Mouse (Mus musculus) layer of hippocampus, adult 18-20 months (tissue): ENCODE data around the gene Jade2. TPM values are rescaled to one million over a fixed set of nuclear protein-coding genes. Genes with fewer than 3 reads are reported as not detected.

Experiments used
- DNase-seq, 2 experiments: peaks; one replicate each; pipeline ENCODE4 v3.0.0; 2022; ENCODE audit warnings: low spot score in 2 of 2
- long read RNA-seq: library from polyadenylated mRNA; stranded (forward); transcript quantifications from one replicate; pipeline ENCODE4 v2.0.0, GENCODE M21; 2021
- total RNA-seq, 2 experiments: library from RNA; stranded (reverse); gene quantifications; 2 replicates each; pipeline ENCODE4 v1.2.3; 2021

Gene Jade2
- total RNA-seq: 10 to 100 TPM; 54.5 to 60.0 TPM
- long read RNA-seq, full-length matches to known transcripts: 2 of 19 reads
- long read RNA-seq, partial matches to known transcripts: 12 of 19 reads
- long read RNA-seq, other reads (novel, unspliced or antisense): 5 of 19 reads

GRCm38 (mm10) chr11:51857081-51857671, at the start of gene Jade2:
TSS of gene Jade2 (minus strand) at chr11:51857653.
- DNase-seq: peak; percentile 29 to 66

DNA sequence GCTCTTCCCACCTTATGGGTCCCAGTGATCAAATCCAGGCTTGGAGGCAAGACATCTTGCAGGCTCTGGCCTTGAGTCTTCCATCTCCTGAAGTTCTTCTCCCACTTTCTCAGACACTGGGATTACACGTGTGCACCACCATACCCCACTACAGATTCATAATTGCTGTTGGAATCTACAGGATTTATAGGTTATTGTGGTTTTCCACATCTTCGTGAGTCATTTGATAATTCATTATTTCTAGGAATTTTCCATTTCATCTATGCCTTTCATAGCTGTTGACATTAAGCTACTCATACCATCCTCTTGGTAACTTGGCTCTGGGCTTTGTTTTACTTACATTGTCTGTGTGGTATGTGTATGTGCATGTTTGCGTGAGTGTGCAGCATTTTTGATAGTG, 46.8 kb upstream of the Jade2 start:
- no peak for DNase-seq

- no peak for DNase-seq
Measured at GRCm38 (mm10) chr11:51899691-51900090, 42.2 kb upstream of the Jade2 start.

DNA sequence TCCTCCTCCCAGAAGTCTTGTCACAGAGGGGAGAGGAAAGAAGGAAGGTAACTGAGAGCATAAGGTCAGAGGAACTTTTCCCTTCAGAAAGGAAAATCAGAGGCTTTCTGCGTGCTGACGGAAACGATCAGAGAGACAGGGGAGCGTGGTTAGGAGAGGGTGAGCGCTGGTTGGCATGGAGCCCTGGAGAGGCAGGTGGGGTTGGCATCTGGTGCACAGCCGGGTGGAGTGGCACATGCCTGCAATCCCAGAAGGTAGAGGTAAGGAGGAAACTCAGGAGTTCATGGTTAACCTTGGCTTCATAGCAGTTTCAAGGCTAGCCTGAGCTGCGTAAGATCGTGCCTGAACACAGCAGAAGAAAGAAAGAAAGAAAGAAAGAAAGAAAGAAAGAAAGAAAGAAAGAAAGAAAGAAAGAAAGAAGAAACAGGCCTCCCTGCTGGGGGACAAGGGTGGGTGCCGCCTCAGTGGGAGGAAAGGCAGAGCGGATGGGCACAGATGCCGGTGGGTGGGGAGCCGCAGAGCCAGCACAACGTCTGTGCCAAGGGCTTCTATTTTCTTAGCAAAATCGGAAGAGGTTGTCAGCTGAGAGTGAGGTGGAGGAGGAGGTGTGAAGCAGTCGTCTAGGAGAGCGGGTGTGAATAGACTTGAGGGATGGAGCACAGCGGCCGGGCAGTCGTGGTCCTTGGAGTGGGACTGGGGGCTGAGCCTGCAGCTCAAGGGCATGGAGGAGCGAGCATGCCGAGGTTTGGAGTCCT, 41.0 kb upstream of the Jade2 start:
- DNase-seq: peak; percentile 74 to 83

DNA sequence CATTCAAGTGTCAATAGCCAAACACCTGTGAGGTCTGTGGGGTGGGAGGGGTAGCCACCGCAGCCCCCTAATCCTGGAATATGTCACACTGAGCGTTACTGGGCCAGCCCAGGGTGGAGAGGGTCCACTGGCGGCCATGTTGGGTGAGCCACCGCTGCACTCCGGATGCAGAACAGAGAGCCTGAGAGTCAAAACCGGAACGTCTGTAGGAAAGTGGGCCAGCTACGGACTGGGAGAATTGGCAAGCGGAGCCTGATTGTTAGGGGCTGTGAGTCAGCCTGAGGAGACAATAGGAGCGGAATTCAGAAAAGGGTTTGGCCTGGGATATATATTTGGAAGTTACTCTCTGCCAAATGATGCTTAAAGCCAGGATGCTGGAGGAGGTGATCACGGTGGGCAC, 39.9 kb upstream of the Jade2 start:
- peak in 1 of 2 experiments; percentile 39 for DNase-seq

DNA sequence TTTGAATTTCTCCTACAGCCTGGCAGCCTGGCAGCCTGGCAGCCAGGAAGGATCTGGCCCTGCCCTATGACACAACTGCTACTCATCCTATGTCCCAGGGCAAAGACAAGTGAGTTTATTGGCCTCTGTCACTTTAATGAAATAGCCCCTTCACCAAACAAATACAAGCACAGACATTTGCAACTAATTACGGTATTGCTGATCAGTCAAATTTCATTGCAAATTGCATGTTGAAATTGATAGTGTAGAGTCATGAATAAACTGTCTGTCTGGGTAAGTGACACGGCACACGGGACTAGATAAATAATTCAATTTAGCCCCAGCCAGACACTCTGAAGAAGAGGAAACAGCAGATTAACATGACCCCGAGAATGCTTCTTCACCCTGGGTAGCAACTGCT, 38.6 kb upstream of the Jade2 start:
- no peak for DNase-seq

GRCm38 (mm10) chr11:51885681-51886080, 28.2 kb upstream of the Jade2 start:
- DNase-seq: peak in 1 of 2 experiments; percentile 16

GRCm38 (mm10) chr11:51884092-51884491, 26.6 kb upstream of the Jade2 start:
- DNase-seq: no peak

- no peak for DNase-seq
Measured at GRCm38 (mm10) chr11:51883670-51884069, 26.2 kb upstream of the Jade2 start.

DNA sequence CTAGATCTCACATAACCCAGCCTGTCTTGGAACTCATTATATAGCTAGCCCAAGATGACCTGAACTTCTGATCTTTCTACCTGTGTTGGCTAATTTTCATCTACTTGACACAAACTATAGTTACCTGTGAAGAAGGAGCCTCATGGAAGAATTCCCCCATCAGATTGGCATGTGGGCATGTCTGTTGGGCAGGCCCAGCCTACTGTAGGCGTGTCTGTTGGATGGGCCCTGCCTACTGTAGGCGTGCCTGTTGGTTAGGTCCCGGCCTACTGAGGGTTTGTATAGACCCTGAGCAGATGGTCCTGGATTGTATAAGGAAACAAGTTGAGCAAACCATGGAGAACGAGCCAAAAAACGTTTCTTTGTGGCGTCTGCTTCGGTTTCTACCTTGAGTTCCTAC, 24.3 kb upstream of the Jade2 start:
- DNase-seq: no peak

DNA sequence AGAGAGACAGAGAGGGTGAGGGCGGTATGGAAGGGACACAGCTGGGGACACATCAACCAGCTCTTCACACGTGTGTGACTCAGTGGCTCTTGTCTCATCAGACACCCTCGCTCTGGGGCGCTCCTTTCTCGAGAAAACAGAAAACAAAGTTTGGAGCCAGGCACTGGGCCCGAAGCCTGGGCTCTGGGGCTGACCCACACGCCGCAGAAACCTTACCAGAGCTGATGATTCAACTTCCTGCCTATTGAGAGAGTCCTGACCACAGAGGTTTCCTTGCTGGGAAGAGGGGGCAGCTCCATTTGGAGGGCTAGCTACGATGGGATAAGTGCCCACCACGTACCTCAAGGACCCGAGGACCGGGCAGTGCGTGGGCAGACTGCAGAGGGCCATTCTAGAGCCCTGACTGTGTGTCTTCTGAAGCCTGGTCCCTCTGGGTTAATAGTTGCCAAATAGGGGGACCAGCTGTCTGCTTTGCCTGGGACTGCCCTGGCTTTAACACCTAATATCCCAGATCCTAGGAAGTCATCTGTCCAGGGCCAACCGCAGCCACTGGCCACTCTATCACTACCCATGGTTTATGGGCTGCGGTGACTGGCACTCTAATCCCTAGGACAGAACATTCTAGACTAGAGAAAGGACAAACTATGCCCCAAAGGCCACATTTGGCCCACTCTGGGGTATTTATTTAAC, 23.7 kb upstream of the Jade2 start:
- no peak for DNase-seq

GRCm38 (mm10) chr11:51876943-51877344, 19.5 kb upstream of the Jade2 start:
- DNase-seq: no peak

- no peak for DNase-seq
Measured at GRCm38 (mm10) chr11:51875792-51876195, 18.3 kb upstream of the Jade2 start.

- peak in 1 of 2 experiments; percentile 57 for DNase-seq
Measured at GRCm38 (mm10) chr11:51875086-51875485, 17.6 kb upstream of the Jade2 start.

- DNase-seq: peak in 1 of 2 experiments; percentile 53
Measured at GRCm38 (mm10) chr11:51874266-51875036, 17.0 kb upstream of the Jade2 start.

DNA sequence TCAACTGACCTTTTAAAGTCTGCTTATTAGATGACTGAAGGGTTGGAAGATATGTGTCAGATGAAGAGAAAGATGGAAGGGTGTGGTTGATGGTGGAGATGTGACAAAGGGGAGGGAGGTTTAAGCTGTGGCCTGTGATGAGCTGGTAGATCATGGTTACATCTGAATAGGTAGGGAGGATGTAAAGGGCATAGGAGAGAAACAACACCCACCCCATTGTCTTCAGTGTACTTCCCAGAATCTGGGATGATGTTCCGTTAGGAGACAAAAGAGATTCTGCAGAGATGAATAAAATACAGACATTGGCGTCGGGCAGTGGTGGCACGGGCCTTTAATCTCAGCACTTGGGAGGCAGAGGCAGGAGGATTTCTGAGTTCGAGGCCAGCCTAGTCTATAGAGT, 15.7 kb upstream of the Jade2 start:
- DNase-seq: no peak

DNA sequence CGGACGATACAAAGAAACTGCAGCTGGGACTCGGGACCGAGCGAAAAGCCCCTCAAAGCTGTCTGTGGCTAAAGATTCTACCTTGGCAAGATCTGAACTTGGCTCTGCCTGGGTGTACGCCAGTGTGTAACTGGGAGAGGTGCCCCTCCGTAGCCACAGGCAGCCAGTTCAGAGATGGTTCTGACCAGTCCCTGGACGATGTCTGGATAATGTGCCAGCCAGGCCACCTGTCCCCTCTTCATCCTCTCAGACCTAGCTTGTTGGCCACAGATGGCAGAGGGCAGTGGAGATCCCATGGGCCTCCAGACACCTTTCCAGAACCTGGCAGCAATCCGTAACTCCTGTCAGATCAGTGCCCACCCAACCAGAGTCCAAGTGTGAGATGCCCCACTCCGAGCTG, 9.8 kb upstream of the Jade2 start:
- DNase-seq: no peak

DNA sequence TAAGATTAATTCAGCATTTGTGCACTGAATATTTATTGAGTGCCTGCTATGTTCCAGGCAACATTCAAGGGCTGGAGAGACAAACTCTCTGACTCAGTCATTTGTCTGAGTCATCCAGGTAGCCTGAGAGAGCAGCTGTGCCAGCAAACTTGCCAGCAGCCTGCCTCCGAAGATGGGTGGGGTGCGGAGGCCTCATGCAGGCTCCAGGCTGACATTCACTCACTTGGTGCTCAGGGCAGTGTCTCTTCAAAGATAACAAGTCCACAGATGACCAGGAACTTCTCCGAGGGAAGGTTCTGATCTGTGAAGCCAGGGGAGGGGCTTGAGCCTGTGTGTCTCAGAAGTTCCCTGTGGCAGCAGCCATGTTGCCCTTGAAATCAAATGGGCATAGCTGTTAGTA, 8.6 kb upstream of the Jade2 start:
- DNase-seq: no peak

DNA sequence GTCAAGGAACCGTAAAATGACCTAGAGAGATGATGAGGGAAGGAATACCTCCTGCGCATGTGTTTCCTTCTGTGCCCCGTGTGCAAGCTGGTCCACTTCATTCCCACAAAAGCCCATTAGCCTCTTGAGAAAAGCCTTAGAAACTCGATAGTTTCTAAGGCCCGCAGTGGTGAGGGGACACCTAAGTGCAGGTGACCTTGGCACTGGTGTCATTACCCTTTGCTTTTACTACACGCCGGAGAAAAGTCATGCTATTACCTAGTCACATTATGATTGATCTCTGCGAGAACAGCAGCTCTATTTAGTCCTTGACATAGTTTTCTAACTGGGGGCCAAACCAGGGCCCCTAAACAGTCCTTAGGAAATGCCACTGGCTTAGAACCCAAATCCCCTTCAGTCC, 3.2 kb upstream of the Jade2 start:
- DNase-seq: no peak

DNA sequence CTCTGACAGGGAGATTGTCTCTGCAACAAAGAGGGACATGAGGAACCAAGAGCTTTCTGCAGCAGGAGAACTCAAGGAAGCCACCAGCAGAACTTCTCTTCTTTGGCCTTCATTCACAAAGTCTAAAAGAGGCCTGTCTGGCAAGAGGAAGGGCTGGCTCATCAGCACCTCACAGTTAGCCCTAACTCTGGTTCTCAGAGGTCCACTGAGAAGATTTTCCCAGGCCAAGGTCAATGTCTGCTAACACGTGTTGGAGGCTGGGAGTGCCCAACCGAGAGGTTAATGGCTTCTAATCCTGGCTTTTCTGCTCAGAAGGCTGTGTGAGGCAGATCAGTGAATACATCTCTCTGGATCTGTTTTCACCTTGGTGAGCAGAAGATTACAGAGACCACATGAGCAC, 2.1 kb upstream of the Jade2 start:
- no peak for DNase-seq

- peak; percentile 64 to 81 for DNase-seq
Measured at GRCm38 (mm10) chr11:51858528-51859051, 1.1 kb upstream of the Jade2 start.
